Mouse (Mus musculus) liver, adult 2 months (tissue): ENCODE results near the gene Zfp704. TPM values are rescaled to one million over a fixed set of nuclear protein-coding genes. Genes with fewer than 3 reads are reported as not detected.

ENCODE experiments used
- DNase-seq: peaks from one replicate; pipeline ENCODE4 v3.0.0-alpha.2; 2011; ENCODE audit warnings: low read depth, low spot score; ENCODE audit errors: extremely low read depth
- H3K27ac ChIP-seq: fragments of 200-500 bp; replicated peaks from 2 replicates; pipeline ENCODE4 v1.5.1; 2012; ENCODE audit warnings: low read depth, mild to moderate bottlenecking, control low read depth, inconsistent platforms, low read length; ENCODE audit not compliant: insufficient read depth
- H3K27me3 ChIP-seq: fragments of 200-500 bp; 2 replicates; pipeline ENCODE4 v1.6.1; 2012; ENCODE audit warnings: mild to moderate bottlenecking, moderate library complexity, low read length, inconsistent platforms; ENCODE audit not compliant: control insufficient read depth, insufficient read depth
- H3K36me3 ChIP-seq: fragments of 200-500 bp; 2 replicates; pipeline ENCODE4 v1.6.1; 2012; ENCODE audit warnings: low read length, inconsistent platforms; ENCODE audit not compliant: control insufficient read depth, insufficient read depth
- H3K4me1 ChIP-seq: fragments of 200-500 bp; 2 replicates; pipeline ENCODE4 v1.6.1; 2011; ENCODE audit warnings: low read length; ENCODE audit not compliant: control insufficient read depth, insufficient read depth
- H3K4me3 ChIP-seq: fragments of 200-500 bp; 2 replicates; pipeline ENCODE4 v1.5.1; 2011; ENCODE audit warnings: low read depth, mild to moderate bottlenecking, control low read depth, low read length, moderate library complexity; ENCODE audit not compliant: insufficient read depth
- H3K79me2 ChIP-seq: fragments of 200-500 bp; 2 replicates; pipeline ENCODE4 v1.6.1; 2012; ENCODE audit warnings: inconsistent platforms, mild to moderate bottlenecking, low read length, moderate library complexity; ENCODE audit not compliant: control insufficient read depth, insufficient read depth
- H3K9ac ChIP-seq: fragments of 200-500 bp; 2 replicates; pipeline ENCODE4 v1.6.1; 2012; ENCODE audit warnings: low read depth, mild to moderate bottlenecking, control low read depth, inconsistent platforms, low read length
- CTCF ChIP-seq: fragments of 200-500 bp; IDR thresholded peaks from 2 replicates; pipeline ENCODE4 v1.5.1; 2011; ENCODE audit warnings: low read depth, low read length, control low read depth
- POLR2A ChIP-seq: fragments of 200-500 bp; IDR thresholded peaks from 2 replicates; pipeline ENCODE4 v1.6.1; 2011; ENCODE audit warnings: low read length, control low read depth; ENCODE audit not compliant: insufficient read depth; ENCODE audit errors: extremely low read depth
- WGBS: fragments of 180-500 bp; shearing (Covaris S2); methylation state at CpG from one replicate; pipeline ENCODE4 v1.1.7; 2018; 5-methylcytosine and 5-hydroxymethylcytosine counted together
- polyA plus RNA-seq: library from polyadenylated mRNA; depleted of rRNA; stranded (reverse); fragments of >200 nt; gene quantifications from 2 replicates; pipeline ENCODE4 v1.2.3, GENCODE M21; 2012
- total RNA-seq: library from RNA; depleted of rRNA; stranded (reverse); fragments of >200 nt; gene quantifications from 2 replicates; pipeline ENCODE4 v1.2.3, GENCODE M21; 2014

Gene Zfp704
- total and polyA plus RNA-seq, 2 experiments = 1.3 to 3.2 TPM

- Histone ChIP-seq H3K27me3 (no peaks in the 10 kb centered on the region), H3K9ac (no peak overlapping the region), H3K27ac (no peak overlapping the region), H3K4me3 (no peak overlapping the region), H3K79me2 (no peaks in the 10 kb centered on the region; the same call in 1 of the 2 replicates), H3K4me1 (peaks cover 4% of the 10 kb centered on the region; the same call in 1 of the 2 replicates), H3K36me3 (no peaks in the 10 kb centered on the region)
- 84% methylated on average over 1 of the region's 1 CpGs for whole genome bisulfite sequencing
- TF ChIP-seq CTCF (no peak), POLR2A (no peak)
- DNase-seq = no peak
Measured at GRCm38 (mm10) chr3:9550930-9551329, 59.0 kb downstream of the Zfp704 start.

GRCm38 (mm10) chr3:9549815-9550214, 60.1 kb downstream of the Zfp704 start:
- TF ChIP-seq POLR2A = no peak
- TF ChIP-seq CTCF = no peak
- no peak overlapping the region for H3K9ac ChIP-seq
- no peak overlapping the region for H3K27ac ChIP-seq
- 75% methylated on average over 5 of the region's 5 CpGs for whole genome bisulfite sequencing
- DNase-seq = no peak
- H3K4me3 ChIP-seq = no peak overlapping the region
- no peaks in the 10 kb centered on the region; the same call in 1 of the 2 replicates for H3K79me2 ChIP-seq
- no peaks in the 10 kb centered on the region for H3K36me3 ChIP-seq
- H3K4me1 ChIP-seq = peaks cover 4% of the 10 kb centered on the region; the same call in 1 of the 2 replicates
- H3K27me3 ChIP-seq = no peaks in the 10 kb centered on the region

GRCm38 (mm10) chr3:9548188-9548587, 61.7 kb downstream of the Zfp704 start:
- Histone ChIP-seq H3K9ac (no peak overlapping the region), H3K36me3 (no peaks in the 10 kb centered on the region), H3K27ac (no peak overlapping the region), H3K4me3 (no peak overlapping the region), H3K27me3 (no peaks in the 10 kb centered on the region), H3K4me1 (peaks cover 4% of the 10 kb centered on the region; the same call in 1 of the 2 replicates), H3K79me2 (no peaks in the 10 kb centered on the region; the same call in 1 of the 2 replicates)
- WGBS = 89% methylated on average over 10 of the region's 10 CpGs
- no peak for DNase-seq
- TF ChIP-seq POLR2A = no peak
- no peak for TF ChIP-seq CTCF

GRCm38 (mm10) chr3:9546882-9547620, 62.8 kb downstream of the Zfp704 start:
- no peak for TF ChIP-seq POLR2A
- no peak for TF ChIP-seq CTCF
- DNase-seq = peak; percentile 73
- H3K79me2 ChIP-seq = no peaks in the 10 kb centered on the region; the same call in 1 of the 2 replicates
- H3K9ac ChIP-seq = no peak overlapping the region
- H3K27ac ChIP-seq = no peak overlapping the region
- H3K27me3 ChIP-seq = no peaks in the 10 kb centered on the region
- no peak overlapping the region for H3K4me3 ChIP-seq
- H3K36me3 ChIP-seq = no peaks in the 10 kb centered on the region
- H3K4me1 ChIP-seq = peaks cover 4% of the 10 kb centered on the region; the same call in 1 of the 2 replicates
- 29% methylated on average over 15 of the region's 15 CpGs for WGBS

GRCm38 (mm10) chr3:9544421-9544820, 65.5 kb downstream of the Zfp704 start:
- TF ChIP-seq POLR2A (no peak), CTCF (no peak)
- 88% methylated on average over 2 of the region's 2 CpGs for WGBS

GRCm38 (mm10) chr3:9543916-9544315, 66.0 kb downstream of the Zfp704 start:
- WGBS = 94% methylated on average over 5 of the region's 5 CpGs
- TF ChIP-seq POLR2A = no peak
- H3K79me2 ChIP-seq = peaks cover 3% of the 10 kb centered on the region; the same call in 1 of the 2 replicates
- peaks cover 8% of the 10 kb centered on the region; the same call in 1 of the 2 replicates for H3K4me1 ChIP-seq
- no peak overlapping the region for H3K27ac ChIP-seq
- no peak overlapping the region for H3K9ac ChIP-seq
- H3K4me3 ChIP-seq = no peak overlapping the region
- H3K36me3 ChIP-seq = no peaks in the 10 kb centered on the region
- H3K27me3 ChIP-seq = no peaks in the 10 kb centered on the region
- no peak for DNase-seq

More at GRCm38 (mm10) chr3:9544421-9544820, 65.5 kb downstream of the Zfp704 start:
- Histone ChIP-seq H3K4me1 (peaks cover 8% of the 10 kb centered on the region; the same call in 1 of the 2 replicates), H3K36me3 (no peaks in the 10 kb centered on the region), H3K27me3 (no peaks in the 10 kb centered on the region), H3K79me2 (peaks cover 3% of the 10 kb centered on the region; the same call in 1 of the 2 replicates), H3K4me3 (no peak overlapping the region), H3K27ac (no peak overlapping the region), H3K9ac (no peak overlapping the region)
- no peak for DNase-seq
